In genomic region chr14:89636689-89637088, GRCm38 (mm10) we compare ENCODE assay signal across 24 mouse cellular contexts.
DNase-seq lines count a peak whose midpoint lies in the region; ATAC-seq and TF ChIP-seq lines count a peak whose summit lies in the region.
"Had no signal": no experiment of that assay in that cellular context is flagged by ENCODE, and none has a peak within 500 bp of the region (broad histone marks: within the 10 kb centered on the region; RNA-seq: fewer than 3 reads in every experiment).

No protein-coding gene starts in this region.

- no peak overlapping the region for H3K9ac ChIP-seq in forebrain, embryonic 13.5 days
- no peak overlapping the region for H3K9ac ChIP-seq in forebrain, embryonic 11.5 days (ENCODE audit: low read length)
- no peak overlapping the region for H3K9ac ChIP-seq in forebrain, embryonic 15.5 days (replicated peaks)
- H3K9ac ChIP-seq in forebrain, embryonic 12.5 days, result no peak overlapping the region
- H3K9ac ChIP-seq: embryonic facial prominence, embryonic 13.5 days; embryonic facial prominence, embryonic 15.5 days had no signal

- no peak for TF ChIP-seq POLR2A in brain, embryonic 14.5 days (IDR thresholded peaks at IDR 0.05; ENCODE audit: borderline replicate concordance, extremely low read depth, insufficient read depth, insufficient read length, poor library complexity, severe bottlenecking)

- H3K27ac ChIP-seq in forebrain, embryonic 13.5 days, result no peak overlapping the region
- H3K27ac ChIP-seq in forebrain, embryonic 11.5 days (ENCODE audit: low read depth, low read length), result no peak overlapping the region
- no peak overlapping the region for H3K27ac ChIP-seq in forebrain, embryonic 15.5 days (replicated peaks)
- H3K27ac ChIP-seq in forebrain, embryonic 12.5 days, result no peak overlapping the region
- H3K27ac ChIP-seq: embryonic facial prominence, embryonic 13.5 days; embryonic facial prominence, embryonic 15.5 days had no signal

- TF ChIP-seq CTCF in brain, embryonic 14.5 days (IDR thresholded peaks at IDR 0.05; ENCODE audit: borderline replicate concordance, extremely low read depth, insufficient read depth, insufficient read length), result no peak

- no peak overlapping the region for H3K4me2 ChIP-seq in forebrain, embryonic 13.5 days
- H3K4me2 ChIP-seq in forebrain, embryonic 11.5 days (ENCODE audit: low read depth, low read length, severe bottlenecking), result no peak overlapping the region
- H3K4me2 ChIP-seq in forebrain, embryonic 15.5 days (replicated peaks), result no peak overlapping the region
- H3K4me2 ChIP-seq in forebrain, embryonic 12.5 days, result no peak overlapping the region
- H3K4me2 ChIP-seq: embryonic facial prominence, embryonic 13.5 days; embryonic facial prominence, embryonic 15.5 days had no signal

- 0 out of 2 replicates have a peak, but pooled peaks have one; percentile 48 for ATAC-seq in forebrain, embryonic 13.5 days
- ATAC-seq in forebrain, embryonic 11.5 days (replicated peaks; ENCODE audit: low FRiP score), result no peak
- ATAC-seq in forebrain, embryonic 15.5 days (replicated peaks), result 0 out of 2 replicates have a peak, but pooled peaks have one; percentile 48
- no peak for ATAC-seq in forebrain, embryonic 12.5 days (ENCODE audit: low FRiP score)
- ATAC-seq: activated CD4-positive, CD25-positive, alpha-beta regulatory T cell, adult 4 months; CD4-positive, CD25-positive, alpha-beta regulatory T cell, adult 4 months; Patski had no signal

- no peaks in the 10 kb centered on the region for H3K27me3 ChIP-seq in forebrain, embryonic 13.5 days
- H3K27me3 ChIP-seq in forebrain, embryonic 11.5 days (ENCODE audit: control insufficient read depth, insufficient read depth, low read length), result no peaks in the 10 kb centered on the region
- no peaks in the 10 kb centered on the region for H3K27me3 ChIP-seq in forebrain, embryonic 15.5 days
- H3K27me3 ChIP-seq in forebrain, embryonic 12.5 days, result no peaks in the 10 kb centered on the region
- H3K27me3 ChIP-seq: CH12.LX; embryonic facial prominence, embryonic 13.5 days; embryonic facial prominence, embryonic 15.5 days had no signal

- no peaks in the 10 kb centered on the region for H3K9me3 ChIP-seq in forebrain, embryonic 13.5 days (replicated peaks)
- H3K9me3 ChIP-seq in forebrain, embryonic 11.5 days (ENCODE audit: control insufficient read depth, low read length), result no peaks in the 10 kb centered on the region
- H3K9me3 ChIP-seq in forebrain, embryonic 15.5 days, result no peaks in the 10 kb centered on the region
- H3K9me3 ChIP-seq in forebrain, embryonic 12.5 days, result no peaks in the 10 kb centered on the region
- H3K9me3 ChIP-seq: embryonic facial prominence, embryonic 13.5 days; embryonic facial prominence, embryonic 15.5 days; G1E had no signal

- no peak overlapping the region for H3K4me3 ChIP-seq in forebrain, embryonic 13.5 days
- H3K4me3 ChIP-seq in forebrain, embryonic 11.5 days (ENCODE audit: low read depth, low read length), result no peak overlapping the region
- no peak overlapping the region for H3K4me3 ChIP-seq in forebrain, embryonic 15.5 days
- no peak overlapping the region for H3K4me3 ChIP-seq in forebrain, embryonic 12.5 days (replicated peaks)
- H3K4me3 ChIP-seq: embryonic facial prominence, embryonic 13.5 days; embryonic facial prominence, embryonic 15.5 days; erythroblast, embryonic 14.5 days had no signal

- no peak for DNase-seq in forebrain, embryonic 11.5 days (ENCODE audit: low spot score)
- DNase-seq in brain, embryonic 14.5 days (ENCODE audit: low read depth), result peak; percentile 60
- DNase-seq: adrenal gland, adult 8-10 months; adrenal gland, postnatal 14 days; adrenal gland, postnatal 36 days; B cell, adult 2 months; cerebellum, adult 11 months; cerebellum, adult 18-20 months; cerebellum, adult 8-10 months; cerebellum, adult 9-11 months; cerebellum, postnatal 14 days; cerebellum, postnatal 36 days; embryo, embryonic 11 days had no signal

- H3K4me1 ChIP-seq in forebrain, embryonic 13.5 days, result no peaks in the 10 kb centered on the region
- no peaks in the 10 kb centered on the region for H3K4me1 ChIP-seq in forebrain, embryonic 11.5 days (replicated peaks; ENCODE audit: control insufficient read depth, insufficient read depth, low read length)
- 0 out of 2 replicates have a peak, but pooled peaks cover 3% of the 10 kb centered on the region for H3K4me1 ChIP-seq in forebrain, embryonic 15.5 days
- H3K4me1 ChIP-seq in forebrain, embryonic 12.5 days, result no peaks in the 10 kb centered on the region
- H3K4me1 ChIP-seq: embryonic facial prominence, embryonic 13.5 days; embryonic facial prominence, embryonic 15.5 days had no signal

- no peaks in the 10 kb centered on the region for H3K36me3 ChIP-seq in forebrain, embryonic 13.5 days (ENCODE audit: poor library complexity, severe bottlenecking)
- H3K36me3 ChIP-seq in forebrain, embryonic 11.5 days (ENCODE audit: control insufficient read depth, insufficient read depth, low read length), result no peaks in the 10 kb centered on the region
- H3K36me3 ChIP-seq in forebrain, embryonic 15.5 days, result no peaks in the 10 kb centered on the region
- H3K36me3 ChIP-seq in forebrain, embryonic 12.5 days (replicated peaks), result no peaks in the 10 kb centered on the region
- H3K36me3 ChIP-seq: embryonic facial prominence, embryonic 13.5 days; embryonic facial prominence, embryonic 15.5 days; G1E had no signal

- 73% methylated on average over 2 of the region's 2 CpGs for WGBS in forebrain, embryonic 13.5 days
- 81% methylated on average over 2 of the region's 2 CpGs for WGBS in forebrain, embryonic 11.5 days
- 52% methylated on average over 2 of the region's 2 CpGs for WGBS in forebrain, embryonic 15.5 days
- 63% methylated on average over 2 of the region's 2 CpGs for WGBS in forebrain, embryonic 12.5 days

Comparison
In these comparisons a context has a peak if more than half of its experiments do, and no peak if none do; other contexts are left out.
1. ATAC-seq: peak in forebrain, embryonic 13.5 days (single experiment) and forebrain, embryonic 15.5 days (single experiment); none in forebrain, embryonic 11.5 days (single experiment) and forebrain, embryonic 12.5 days (single experiment).